Mouse (Mus musculus) skeletal muscle tissue, adult 2 months (tissue): Measurements from ENCODE around the gene Gba.
"Not testable (repeated sequence)": the region's sequence is repeated elsewhere in the genome, so short reads cannot be mapped to it uniquely, and the experiment has no call there.

ENCODE experiments used
- DNase-seq: peaks from one replicate; pipeline ENCODE4 v3.0.0-alpha.2; 2012; ENCODE audit warnings: low read depth, low spot score

Gene Gba

DNA sequence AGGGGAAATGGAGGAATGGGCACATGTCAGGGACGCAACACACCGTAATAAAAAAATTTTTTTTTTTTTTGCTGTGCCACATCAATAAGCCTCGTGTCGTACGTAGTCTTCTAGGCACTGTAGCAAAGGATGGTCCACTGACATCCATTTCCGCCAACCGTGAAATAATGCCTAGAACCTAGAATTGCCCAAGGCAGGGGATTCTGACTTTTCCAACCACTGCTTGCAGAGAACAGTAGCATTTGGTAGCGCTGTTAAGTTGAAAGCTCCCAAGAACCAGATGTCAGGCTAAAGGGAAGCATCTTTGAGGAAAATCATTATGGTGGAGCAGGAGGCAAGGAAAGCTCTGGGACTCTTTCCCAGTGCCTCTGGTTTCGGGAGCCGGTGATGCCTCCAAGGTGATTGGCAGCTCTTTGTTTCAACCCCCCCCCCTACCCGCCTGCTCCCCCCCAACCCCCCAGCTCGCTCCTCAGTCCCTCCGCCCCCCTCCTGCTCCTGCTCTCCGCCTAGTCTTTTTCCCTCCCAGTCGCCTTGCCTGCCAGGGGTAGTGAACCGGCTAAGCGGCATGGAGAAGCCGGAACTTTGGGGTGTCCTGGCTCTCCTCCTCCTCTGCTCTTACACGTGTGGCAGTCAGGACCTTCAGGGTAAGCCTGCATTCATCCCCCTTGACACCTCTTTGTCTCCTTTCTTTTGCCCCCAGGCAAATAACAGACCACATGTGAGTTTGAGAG is 12.1 kb downstream of the Gba start, which contains the start of gene Thbs3:
Gene Thbs3, plus strand, starts transcription at position 500 of the 731 bp plus-strand sequence.
- no peak for DNase-seq

DNA sequence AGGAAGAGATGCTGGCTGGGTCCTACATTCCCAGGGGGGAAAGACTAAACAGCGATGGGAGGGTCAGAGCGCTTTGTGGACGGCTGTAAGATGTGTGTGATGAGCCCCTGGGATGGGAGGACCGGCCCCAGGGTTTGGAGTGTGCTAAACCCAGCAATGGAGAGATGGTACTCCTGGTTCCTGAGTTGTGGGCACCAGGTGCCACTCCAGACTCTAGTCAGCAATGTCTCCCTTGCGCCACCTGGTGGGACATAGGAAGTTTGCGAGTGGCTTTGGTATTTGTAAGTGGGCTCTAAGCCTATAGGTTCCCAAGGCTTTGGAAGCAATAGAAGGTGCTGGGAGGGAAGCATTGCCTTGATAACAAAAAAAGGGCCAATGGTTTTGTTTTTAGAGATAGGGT is 13.1 kb downstream of the Gba start:
- peak; percentile 78 for DNase-seq

GRCm38 (mm10) chr3:89216407-89216806 is 13.7 kb downstream of the Gba start:
- not testable (repeated sequence) for DNase-seq

- DNase-seq, result no peak
Observed at GRCm38 (mm10) chr3:89218271-89218670, 15.5 kb downstream of the Gba start.

DNA sequence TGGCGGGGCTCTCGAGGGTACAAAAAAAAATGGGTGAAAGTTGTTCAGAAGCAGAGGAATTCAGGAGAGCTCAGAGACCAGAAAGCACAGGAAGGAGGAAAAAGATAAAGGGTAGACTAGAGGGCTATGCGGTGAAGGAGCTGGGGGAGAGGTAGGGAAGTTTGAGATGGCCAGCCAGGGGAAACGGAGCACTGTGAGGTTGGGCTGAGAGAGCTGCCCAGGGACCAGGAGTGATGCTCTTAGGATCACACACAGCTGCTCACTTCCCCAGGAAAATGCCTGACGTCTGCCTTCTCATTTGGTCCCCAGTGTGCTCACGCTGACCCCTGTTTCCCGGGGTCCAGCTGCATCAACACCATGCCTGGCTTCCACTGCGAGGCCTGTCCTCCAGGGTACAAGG is 16.8 kb downstream of the Gba start:
- DNase-seq, result no peak

DNA sequence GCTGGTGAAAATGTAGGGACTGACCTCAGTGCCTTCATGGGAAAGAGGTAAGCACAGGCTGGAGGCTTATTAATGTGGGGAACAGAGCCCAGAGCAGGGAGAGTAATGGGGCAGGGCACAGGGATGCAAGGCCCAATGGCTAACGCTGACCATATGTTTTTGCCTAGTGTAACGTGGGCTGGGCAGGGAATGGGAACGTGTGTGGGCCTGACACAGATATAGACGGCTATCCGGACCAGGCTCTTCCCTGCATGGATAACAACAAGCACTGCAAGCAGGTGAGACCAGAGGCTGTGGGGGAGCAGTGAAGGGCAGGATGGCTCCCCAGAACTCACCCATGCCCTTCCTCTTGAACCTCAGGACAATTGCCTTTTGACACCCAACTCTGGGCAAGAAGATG is 18.4 kb downstream of the Gba start:
- DNase-seq, result no peak

DNA sequence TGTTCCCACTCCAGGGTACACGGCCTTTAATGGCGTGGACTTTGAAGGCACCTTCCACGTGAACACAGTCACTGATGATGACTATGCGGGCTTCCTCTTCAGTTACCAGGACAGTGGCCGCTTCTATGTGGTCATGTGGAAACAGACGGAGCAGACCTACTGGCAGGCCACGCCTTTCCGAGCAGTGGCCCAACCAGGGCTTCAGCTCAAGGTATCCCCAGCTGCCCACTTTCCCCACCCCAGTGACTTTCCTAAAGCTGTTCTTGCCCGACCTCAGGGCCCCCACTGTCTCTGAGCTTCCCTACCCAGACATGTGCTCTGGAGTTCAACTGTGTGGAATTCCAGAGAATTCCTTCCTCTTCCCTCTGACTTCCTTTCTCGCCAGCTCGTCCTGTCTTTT is 22.1 kb downstream of the Gba start:
- DNase-seq, result no peak

GRCm38 (mm10) chr3:89225321-89225815 is 22.6 kb downstream of the Gba start:
- DNase-seq, result no peak

DNA sequence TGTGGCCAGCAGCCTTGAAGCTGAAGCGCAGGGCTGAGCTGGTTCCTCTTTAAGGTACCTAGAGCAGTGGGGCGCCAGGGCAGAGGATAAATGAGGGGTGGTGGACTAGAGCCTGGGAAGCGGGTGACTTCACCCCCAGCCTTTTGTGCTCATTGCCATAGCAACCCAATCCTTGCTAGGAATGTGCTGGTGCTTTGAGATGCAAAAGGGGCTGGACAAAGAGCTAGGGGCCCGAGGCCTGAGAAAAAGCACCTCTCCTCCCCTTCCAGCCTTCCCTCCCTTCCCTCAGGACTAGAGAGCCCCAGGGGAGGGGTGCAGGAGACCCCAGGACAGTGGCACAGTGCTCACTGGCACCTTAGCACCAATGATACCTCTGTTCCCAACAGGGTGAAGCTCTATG is 23.2 kb downstream of the Gba start:
- no peak for DNase-seq

GRCm38 (mm10) chr3:89226361-89226760 is 23.6 kb downstream of the Gba start:
- no peak for DNase-seq

- DNase-seq, result no peak
Observed at GRCm38 (mm10) chr3:89226900-89227299, 24.2 kb downstream of the Gba start, which contains the start of gene Mtx1. Gene Mtx1, minus strand, starts transcription at chr3:89227088.

DNA sequence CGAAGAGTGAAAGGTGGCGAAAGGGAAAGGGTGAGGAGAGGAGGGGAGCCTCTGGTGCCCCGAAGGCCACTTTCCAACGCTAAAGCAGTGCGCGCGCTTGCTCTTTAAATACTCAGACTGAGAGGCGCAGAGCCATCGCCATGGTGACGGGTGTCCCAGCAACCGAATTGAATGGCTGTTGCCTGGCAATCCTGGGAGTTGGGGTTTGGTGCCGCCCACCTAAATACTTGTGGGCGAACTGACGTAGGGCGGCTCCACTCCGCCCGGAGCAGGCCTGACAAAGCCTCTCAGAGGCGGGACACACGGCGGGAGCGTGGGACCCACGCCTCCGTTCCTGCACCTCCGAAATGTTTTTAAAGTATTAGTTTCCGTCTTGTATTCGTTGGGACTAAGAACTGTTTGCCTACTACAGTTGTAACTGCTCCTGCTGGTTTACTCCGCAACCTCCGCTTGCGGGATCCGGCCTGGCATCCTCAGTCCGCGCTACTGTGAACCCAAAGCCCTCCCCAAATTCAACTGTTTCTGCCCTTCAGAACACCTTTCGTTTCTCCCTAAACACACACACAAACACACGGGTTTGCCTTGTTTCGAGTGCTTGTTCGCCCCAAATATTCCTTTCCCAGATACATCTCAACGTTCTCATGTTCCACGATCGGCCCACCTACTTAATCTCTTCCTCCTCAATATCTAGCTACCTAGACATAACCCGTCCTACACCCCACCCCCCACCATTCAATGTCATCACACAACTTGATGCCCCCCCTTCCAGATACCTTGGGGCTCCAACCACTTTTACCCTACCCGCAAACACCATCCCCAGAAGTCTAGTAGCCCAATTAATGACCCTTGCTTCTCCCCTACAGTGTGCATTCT is 24.8 kb downstream of the Gba start:
- peak; percentile 53 for DNase-seq

GRCm38 (mm10) chr3:89228180-89228549 is 25.4 kb downstream of the Gba start:
- peak; percentile 66 for DNase-seq

DNA sequence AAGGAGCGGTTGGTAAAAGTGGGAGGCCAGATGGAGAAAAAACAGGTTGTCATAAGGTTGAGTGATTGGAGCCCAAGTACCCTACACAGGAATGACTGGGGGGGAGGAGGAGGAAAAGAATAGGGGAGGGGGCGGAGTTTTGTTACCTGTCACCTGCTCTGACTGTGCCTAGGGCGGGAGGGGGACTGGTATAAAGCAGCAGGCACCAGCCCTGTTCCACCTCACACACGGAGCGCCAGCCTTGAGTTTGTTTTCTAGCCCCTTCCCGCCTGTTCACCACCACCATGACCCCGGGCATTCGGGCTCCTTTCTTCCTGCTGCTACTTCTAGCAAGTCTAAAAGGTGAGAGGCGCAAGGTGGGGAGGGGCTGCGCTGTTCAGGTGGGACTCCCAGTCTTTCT is 26.1 kb downstream of the Gba start, which contains the start of gene Muc1:
Gene Muc1, plus strand, starts transcription at position 222 of the 400 bp plus-strand sequence.
- DNase-seq, result no peak

DNA sequence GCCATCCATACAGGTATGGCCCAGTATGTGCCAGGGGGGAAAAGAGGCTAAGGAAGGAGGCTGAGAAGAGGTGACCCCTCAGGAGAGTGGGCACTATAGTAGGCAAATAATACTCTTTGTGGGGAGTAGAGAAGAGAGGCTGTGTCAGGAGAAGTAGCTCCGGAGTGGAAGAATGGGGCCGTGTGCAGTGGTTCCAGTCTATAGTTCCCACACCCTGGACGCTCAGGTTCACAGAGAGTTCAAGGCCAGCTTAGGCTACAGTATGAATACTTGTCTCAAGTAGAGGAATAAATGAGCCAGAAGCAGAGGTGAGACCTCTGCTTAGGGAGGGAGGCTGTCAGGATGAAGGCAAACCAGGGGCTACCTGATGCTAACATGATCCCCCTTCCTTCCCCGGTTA is 26.5 kb downstream of the Gba start:
- DNase-seq, result no peak

DNA sequence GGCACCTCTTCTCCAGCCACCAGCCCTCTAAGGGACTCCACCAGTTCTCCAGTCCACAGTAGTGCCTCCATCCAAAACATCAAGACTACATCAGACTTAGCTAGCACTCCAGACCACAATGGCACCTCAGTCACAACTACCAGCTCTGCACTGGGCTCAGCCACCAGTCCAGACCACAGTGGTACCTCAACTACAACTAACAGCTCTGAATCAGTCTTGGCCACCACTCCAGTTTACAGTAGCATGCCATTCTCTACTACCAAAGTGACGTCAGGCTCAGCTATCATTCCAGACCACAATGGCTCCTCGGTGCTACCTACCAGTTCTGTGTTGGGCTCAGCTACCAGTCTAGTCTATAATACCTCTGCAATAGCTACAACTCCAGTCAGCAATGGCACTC is 27.8 kb downstream of the Gba start:
- no peak for DNase-seq

DNA sequence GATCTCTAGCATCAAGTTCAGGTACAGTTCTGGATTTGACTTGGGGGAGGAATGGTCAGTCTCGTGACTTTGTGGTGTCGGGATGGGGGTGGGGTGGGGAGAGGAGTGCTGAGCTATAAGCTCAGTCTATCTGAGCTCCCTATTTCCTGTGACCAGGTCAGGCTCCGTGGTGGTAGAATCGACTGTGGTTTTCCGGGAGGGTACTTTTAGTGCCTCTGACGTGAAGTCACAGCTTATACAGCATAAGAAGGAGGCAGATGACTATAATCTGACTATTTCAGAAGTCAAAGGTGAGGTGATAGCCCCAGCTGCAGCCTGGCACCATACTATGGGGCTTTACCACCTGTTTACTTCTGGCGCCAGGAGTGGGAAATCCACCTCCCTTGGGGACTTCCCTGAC is 28.6 kb downstream of the Gba start:
- DNase-seq, result no peak

- no peak for DNase-seq
Observed at GRCm38 (mm10) chr3:89231772-89232275, 29.1 kb downstream of the Gba start.

DNA sequence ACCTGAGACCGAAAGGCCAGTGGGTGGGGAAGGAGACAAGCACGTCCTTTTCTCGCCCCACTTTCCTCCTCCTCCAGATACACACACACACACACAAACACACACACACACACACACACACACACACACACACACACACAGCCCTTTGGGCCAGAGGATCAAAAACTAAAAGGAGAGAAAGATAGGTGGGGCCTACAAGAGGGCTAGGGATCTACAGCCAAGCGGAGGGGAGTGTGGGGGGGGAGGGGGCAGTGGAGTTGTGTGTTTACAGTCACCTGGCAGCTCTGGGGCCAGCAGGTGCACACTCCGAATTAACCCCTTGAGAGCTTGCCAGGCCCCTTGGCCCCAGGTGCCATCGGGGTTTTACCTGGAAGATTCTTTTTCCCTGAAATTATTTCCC is 29.9 kb downstream of the Gba start:
- DNase-seq, result no peak

DNA sequence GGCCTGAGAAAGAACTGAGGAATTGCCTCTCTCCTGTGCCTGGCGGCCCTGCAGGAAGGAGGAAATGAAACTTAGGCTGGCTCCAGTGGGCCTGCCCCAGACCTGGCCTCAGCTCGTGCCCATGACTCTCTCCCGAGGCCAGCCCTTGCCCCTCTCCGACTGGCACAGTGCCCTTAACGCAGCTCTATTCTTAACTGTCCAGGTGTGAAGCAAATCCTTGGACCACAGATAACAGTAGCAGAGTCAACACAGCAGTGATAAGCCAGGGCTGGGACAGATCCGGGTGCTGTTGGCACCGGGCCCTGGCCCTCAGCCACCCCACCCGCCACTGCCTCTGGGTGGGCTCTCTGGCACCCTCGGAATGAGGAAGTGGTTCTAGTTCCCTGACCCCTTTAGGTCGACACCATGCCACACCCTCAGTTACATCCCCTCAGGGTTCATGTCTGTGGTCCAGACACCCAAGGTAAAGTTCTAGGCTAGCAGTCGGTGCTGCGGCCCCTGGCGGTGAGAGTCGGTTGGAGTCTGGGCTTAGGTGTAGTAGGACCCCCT is 30.9 kb downstream of the Gba start:
- no peak for DNase-seq

GRCm38 (mm10) chr3:89236516-89236915 is 33.8 kb downstream of the Gba start:
- DNase-seq, result no peak

GRCm38 (mm10) chr3:89237682-89238081 is 35.0 kb downstream of the Gba start:
- DNase-seq, result no peak
